Mouse (Mus musculus) limb, embryonic 14.5 days (tissue): ENCODE results near the gene Carns1. TPM values are rescaled to one million over a fixed set of nuclear protein-coding genes. Genes with fewer than 3 reads are reported as not detected.
"Not testable (repeated sequence)": the region's sequence is repeated elsewhere in the genome, so short reads cannot be mapped to it uniquely, and the experiment has no call there.

Experiments
- ATAC-seq: fragments of 200-750 bp; cut with Nextera tagmentation; 2 replicates; pipeline ENCODE4 v1.8.0; 2017; ENCODE audit warnings: low read depth, moderate number of reproducible peaks, moderate TSS enrichment; ENCODE audit not compliant: low FRiP score
- DNase-seq: peaks from one replicate; pipeline ENCODE4 v3.0.0-alpha.2; 2015; ENCODE audit warnings: low spot score
- H3K27ac ChIP-seq: fragments of 300-500 bp; sonication (generic); replicated peaks from 2 replicates; pipeline ENCODE4 v1.5.1; 2014; ENCODE audit warnings: low read depth, mild to moderate bottlenecking, low read length, moderate library complexity, mixed read lengths
- H3K27me3 ChIP-seq: fragments of 300-500 bp; sonication (generic); 2 replicates; pipeline ENCODE4 v1.6.1; 2014; ENCODE audit warnings: low read length, mixed read lengths; ENCODE audit not compliant: control insufficient read depth, insufficient read depth
- H3K36me3 ChIP-seq: fragments of 300-500 bp; sonication (generic); 2 replicates; pipeline ENCODE4 v1.6.1; 2014; ENCODE audit warnings: mild to moderate bottlenecking, low read length, moderate library complexity, mixed read lengths; ENCODE audit not compliant: control insufficient read depth, insufficient read depth
- H3K4me1 ChIP-seq: fragments of 300-500 bp; sonication (generic); 2 replicates; pipeline ENCODE4 v1.6.1; 2014; ENCODE audit warnings: antibody characterized with exemption, low read length, mixed read lengths; ENCODE audit not compliant: control insufficient read depth, insufficient read depth
- H3K4me2 ChIP-seq: fragments of 300-500 bp; sonication (generic); replicated peaks from 2 replicates; pipeline ENCODE4 v1.6.1; 2014; ENCODE audit warnings: low read depth, mild to moderate bottlenecking, low read length, moderate library complexity; ENCODE audit not compliant: severe bottlenecking
- H3K4me3 ChIP-seq: fragments of 300-500 bp; sonication (generic); replicated peaks from 2 replicates; pipeline ENCODE4 v1.5.1; 2014; ENCODE audit warnings: low read length
- H3K9ac ChIP-seq: fragments of 300-500 bp; sonication (generic); 2 replicates; pipeline ENCODE4 v1.6.1; 2014; ENCODE audit warnings: mild to moderate bottlenecking, low read depth, low read length, moderate library complexity; ENCODE audit not compliant: severe bottlenecking
- H3K9me3 ChIP-seq: fragments of 300-500 bp; sonication (generic); 2 replicates; pipeline ENCODE4 v1.6.1; 2016; ENCODE audit warnings: low read length; ENCODE audit not compliant: control insufficient read depth
- POLR2A ChIP-seq: fragments of 200-500 bp; IDR thresholded peaks from 2 replicates; pipeline ENCODE4 v1.8.0; 2012; ENCODE audit warnings: inconsistent platforms, mild to moderate bottlenecking, moderate library complexity, borderline replicate concordance; ENCODE audit not compliant: insufficient read depth, insufficient read length; ENCODE audit errors: extremely low read depth
- WGBS: fragments of 180-500 bp; shearing (Covaris S2); extraction: QIAGEN DNeasy Blood & Tissue Kit; methylation state at CpG from one replicate; pipeline ENCODE4 v1.1.7; 2014; 5-methylcytosine and 5-hydroxymethylcytosine counted together
- polyA plus RNA-seq, 2 experiments: library from polyadenylated mRNA; depleted of rRNA in 1 of 2; stranded (reverse) in 1 of 2; unstranded in 1 of 2; fragments of >200 nt; fragmentation: Nextera tagmentation in 1 of 2; extraction: Ambion mirVana in 1 of 2; gene quantifications; 2 replicates each; pipeline versions ENCODE4 v1.2.1 to v1.2.3; 2012 to 2014

Carns1 gene
- polyA plus RNA-seq, 2 experiments = 1.8 to 2.6 TPM

- peaks cover 48% of the 10 kb centered on the region for H3K36me3 ChIP-seq
- H3K4me1 ChIP-seq = peaks cover 8% of the 10 kb centered on the region
- no peaks in the 10 kb centered on the region for H3K9me3 ChIP-seq
- H3K27me3 ChIP-seq = no peaks in the 10 kb centered on the region
- peak overlapping the region; percentile 75 for H3K4me2 ChIP-seq
- DNase-seq (peak; percentile 20), ATAC-seq (no peak)
- H3K9ac ChIP-seq = peak overlapping the region; percentile 84
- 51% methylated on average over 7 of the region's 7 CpGs for WGBS
- TF ChIP-seq POLR2A = no peak
- H3K4me3 ChIP-seq = peak overlapping the region; percentile 86
- 0 out of 2 replicates have a peak overlapping the region, but pooled peaks have one; percentile 14 for H3K27ac ChIP-seq
Observed at GRCm38 (mm10) chr19:4126759-4127495, 48.4 kb downstream of the Carns1 start.

GRCm38 (mm10) chr19:4125741-4126696, 49.3 kb downstream of the Carns1 start, which contains the start of gene Aip:
Gene Aip (minus strand): TSS chr19:4125858.
- TF ChIP-seq POLR2A = peak; percentile 74; the same call in 1 of the 2 replicates
- 1% methylated on average over 55 of the region's 64 CpGs for WGBS
- Histone ChIP-seq H3K9me3 (no peaks in the 10 kb centered on the region), H3K27me3 (no peaks in the 10 kb centered on the region), H3K4me2 (peak within 1 kb of the TSS; percentile 75), H3K4me3 (peak within 1 kb of the TSS; percentile 86), H3K9ac (peak within 1 kb of the TSS; percentile 84), H3K4me1 (peaks cover 8% of the 10 kb centered on the region), H3K27ac (0 out of 2 replicates have a peak within 1 kb of the TSS, but pooled peaks have one; percentile 40), H3K36me3 (peaks cover 39% of the 10 kb centered on the region)
- DNase-seq (peak; percentile 99), ATAC-seq (peak; percentile 93)

DNA sequence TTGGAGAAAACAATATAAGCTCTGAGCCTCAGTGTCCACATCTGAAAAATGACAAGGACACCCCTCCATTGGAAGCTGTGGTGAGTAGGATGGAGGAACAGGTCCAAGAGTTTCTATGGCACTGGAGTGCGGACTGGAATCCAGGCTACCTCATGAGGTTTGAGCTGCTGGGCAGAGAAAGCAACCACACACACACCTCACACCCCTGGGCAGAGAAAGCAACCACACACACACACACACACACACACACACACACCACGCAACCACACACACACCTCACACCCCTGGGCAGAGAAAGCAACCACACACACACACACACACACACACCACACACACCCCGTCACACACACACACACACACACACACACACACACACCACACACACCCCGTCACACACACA, 50.0 kb downstream of the Carns1 start:
- not testable (repeated sequence) for H3K27me3 ChIP-seq, H3K9me3 ChIP-seq
- DNase-seq (peak; percentile 26), ATAC-seq (peak; percentile 8)
- Histone ChIP-seq H3K4me2 (peak overlapping the region; percentile 52), H3K36me3 (peaks cover 34% of the 10 kb centered on the region), H3K9ac (peak overlapping the region; percentile 84), H3K4me1 (peaks cover 15% of the 10 kb centered on the region), H3K27ac (0 out of 2 replicates have a peak overlapping the region, but pooled peaks have one; percentile 40), H3K4me3 (peak overlapping the region; percentile 86)
- WGBS = 8% methylated on average over 3 of the region's 4 CpGs

DNA sequence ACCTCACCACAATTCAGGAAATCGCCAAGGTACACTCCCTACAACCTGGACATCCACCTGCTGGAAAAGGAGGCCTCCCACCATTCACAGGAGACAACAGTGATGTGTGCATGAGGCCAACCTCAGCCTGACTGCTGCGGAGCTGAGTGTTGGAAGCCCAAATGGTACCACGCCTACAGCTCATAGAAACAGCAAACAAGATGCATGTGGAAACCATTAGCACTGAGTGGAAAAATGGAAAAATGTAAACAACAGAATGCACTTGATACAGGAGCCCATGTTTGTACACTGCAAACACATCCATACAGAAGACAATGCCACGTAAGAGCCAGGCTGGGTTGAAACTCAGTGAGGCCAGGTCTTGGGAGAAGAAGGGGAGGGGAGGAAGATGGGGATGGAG, 50.8 kb downstream of the Carns1 start:
- Histone ChIP-seq H3K9ac (no peak overlapping the region; the same call in 1 of the 2 replicates), H3K4me3 (no peak overlapping the region), H3K36me3 (peaks cover 26% of the 10 kb centered on the region), H3K27ac (no peak overlapping the region), H3K4me2 (no peak overlapping the region), H3K9me3 (no peaks in the 10 kb centered on the region), H3K4me1 (peaks cover 17% of the 10 kb centered on the region), H3K27me3 (no peaks in the 10 kb centered on the region)
- WGBS = 68% methylated on average over 4 of the region's 4 CpGs
- no peak for DNase-seq
- no peak for ATAC-seq
- no peak for TF ChIP-seq POLR2A
